In the genomic region with DNA sequence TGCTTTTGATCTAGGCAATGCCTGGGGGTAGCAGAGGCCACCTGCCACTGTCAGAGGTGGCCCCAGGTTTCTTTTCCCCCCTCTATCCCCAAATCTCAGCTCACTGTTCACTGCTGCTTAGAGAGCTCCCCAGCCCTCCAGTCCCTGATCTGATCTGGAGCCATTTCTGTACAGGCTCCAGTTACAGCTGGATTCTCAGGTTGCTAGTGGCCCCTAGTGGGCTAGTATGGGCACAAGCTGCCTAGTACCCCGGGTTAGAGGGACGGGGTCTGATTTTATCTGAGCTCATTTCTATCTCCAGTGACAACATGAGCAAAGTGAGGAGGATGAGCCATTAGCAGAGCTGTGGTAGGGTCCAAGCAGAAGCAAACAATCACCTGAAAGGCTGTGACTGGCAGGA, we compare ENCODE assay signal across 8 mouse cellular contexts.
DNase-seq lines count a peak whose midpoint lies in the region; ATAC-seq and TF ChIP-seq lines count a peak whose summit lies in the region.

No protein-coding gene starts in this region.

- H3K27me3 ChIP-seq in liver, embryonic 14.5 days (ENCODE audit: control insufficient read depth, insufficient read depth, low read length): no peaks in the 10 kb centered on the region

- H3K27ac ChIP-seq in liver, embryonic 14.5 days: no peak overlapping the region

- no peaks in the 10 kb centered on the region for H3K4me1 ChIP-seq in liver, embryonic 14.5 days (replicated peaks; ENCODE audit: control insufficient read depth in 2 of 2, insufficient read depth in 2 of 2, low read length in 1 of 2)

- H3K36me3 ChIP-seq in liver, embryonic 14.5 days (replicated peaks; ENCODE audit: control insufficient read depth, insufficient read depth, low read depth): peaks cover 40% of the 10 kb centered on the region

- no peak overlapping the region for H3K9ac ChIP-seq in liver, embryonic 14.5 days (replicated peaks)

- H3K4me2 ChIP-seq in liver, embryonic 14.5 days (ENCODE audit: low read depth): no peak overlapping the region

- no peak overlapping the region for H3K4me3 ChIP-seq in liver, embryonic 14.5 days (ENCODE audit: insufficient read depth in 1 of 2, low read depth in 2 of 2, low read length in 2 of 2)

- TF ChIP-seq CTCF in liver, embryonic 14.5 days (IDR thresholded peaks at IDR 0.05; ENCODE audit: low read depth): peak; percentile 58

- no peaks in the 10 kb centered on the region for H3K9me3 ChIP-seq in liver, embryonic 14.5 days (ENCODE audit: control insufficient read depth, low read length)

- TF ChIP-seq EP300 in liver, embryonic 14.5 days (IDR thresholded peaks at IDR 0.05; ENCODE audit: low read depth): no peak

- peak; percentile 9 for DNase-seq in heart, adult 8-10 months (ENCODE audit: low spot score)
- no peak for DNase-seq in heart, adult 11 months
- DNase-seq in 416B (ENCODE audit: low read depth) (peak; percentile 58), ZHBTc4 (ENCODE audit: low read depth, low spot score) (peak; percentile 59)
- DNase-seq in liver, embryonic 14.5 days (ENCODE audit: low read depth in 3 of 3, low spot score in 3 of 3): no peak
- no peak for DNase-seq in testis, postnatal 10 days (ENCODE audit: low spot score)
- no peak for DNase-seq in urinary bladder, postnatal 4 days (ENCODE audit: low spot score in 2 of 2)
- no peak for DNase-seq in right cerebral cortex, postnatal 36 days (ENCODE audit: low spot score in 2 of 2)

- no peak for ATAC-seq in liver, embryonic 14.5 days (ENCODE audit: insufficient read depth)

- WGBS in liver, embryonic 14.5 days (ENCODE audit: insufficient replicate concordance): 18% methylated on average over 2 of the region's 2 CpGs

Comparison
In these comparisons a context has a peak if more than half of its experiments do, and no peak if none do; other contexts are left out.
1. DNase-seq: peak in heart, adult 8-10 months (single experiment), 416B (single experiment) and ZHBTc4 (single experiment); none in heart, adult 11 months (single experiment), liver, embryonic 14.5 days (0 of 3), testis, postnatal 10 days (single experiment), urinary bladder, postnatal 4 days (0 of 2) and right cerebral cortex, postnatal 36 days (0 of 2).